Mouse (Mus musculus) mesoderm, embryonic 11.5 days (tissue): ENCODE results near the gene Gm10974.
A peak's percentile ranks its signal among the peaks of the same experiment; 100 is the strongest.

Experiments used
- DNase-seq: peaks from one replicate; pipeline ENCODE4 v3.0.0-alpha.2; 2012; ENCODE audit warnings: low read depth, low spot score

Gene Gm10974

GRCm38 (mm10) chr7:66358461-66358860 is 7.2 kb upstream of the Gm10974 start:
- DNase-seq, result no peak

DNA sequence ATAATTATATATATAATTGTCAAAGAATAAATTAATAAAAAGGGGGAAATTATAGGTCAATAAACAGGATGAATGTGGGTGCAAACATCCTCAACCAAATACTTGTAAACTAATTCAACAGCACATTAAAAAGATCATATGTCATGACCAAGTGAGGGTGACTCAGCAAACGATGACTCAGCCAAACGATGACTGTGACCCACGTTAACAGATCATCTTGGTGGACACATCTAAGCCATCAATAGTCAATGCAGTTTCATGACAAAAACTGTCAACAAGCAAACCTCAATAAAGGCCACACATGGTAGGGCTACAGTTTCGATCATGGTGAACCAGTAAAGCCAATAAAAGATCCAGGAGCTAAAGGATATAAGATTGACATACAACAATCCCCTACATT is 6.7 kb upstream of the Gm10974 start:
- no peak for DNase-seq

GRCm38 (mm10) chr7:66364491-66364890 is 1.2 kb upstream of the Gm10974 start:
- DNase-seq, result no peak

DNA sequence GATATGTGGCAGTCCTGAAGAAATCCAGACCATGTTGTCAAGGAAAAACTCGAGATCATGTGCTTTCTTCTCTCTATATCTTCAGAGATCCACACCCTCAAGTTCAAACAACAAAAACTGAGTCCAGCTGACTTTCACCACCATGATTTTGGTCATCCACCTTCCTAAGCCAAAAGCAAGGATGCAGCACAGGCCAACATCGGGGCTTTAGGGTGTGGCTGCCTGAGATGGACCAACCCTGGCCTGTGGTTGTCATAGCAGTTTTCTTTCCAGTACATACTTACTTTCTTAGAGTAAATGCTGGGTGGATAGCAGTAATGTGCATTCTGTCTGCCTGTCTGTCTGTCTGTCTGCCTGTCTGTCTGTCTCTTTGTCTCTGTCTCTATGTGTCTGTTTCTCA is 294 bp upstream of the Gm10974 start:
- DNase-seq, result no peak

DNA sequence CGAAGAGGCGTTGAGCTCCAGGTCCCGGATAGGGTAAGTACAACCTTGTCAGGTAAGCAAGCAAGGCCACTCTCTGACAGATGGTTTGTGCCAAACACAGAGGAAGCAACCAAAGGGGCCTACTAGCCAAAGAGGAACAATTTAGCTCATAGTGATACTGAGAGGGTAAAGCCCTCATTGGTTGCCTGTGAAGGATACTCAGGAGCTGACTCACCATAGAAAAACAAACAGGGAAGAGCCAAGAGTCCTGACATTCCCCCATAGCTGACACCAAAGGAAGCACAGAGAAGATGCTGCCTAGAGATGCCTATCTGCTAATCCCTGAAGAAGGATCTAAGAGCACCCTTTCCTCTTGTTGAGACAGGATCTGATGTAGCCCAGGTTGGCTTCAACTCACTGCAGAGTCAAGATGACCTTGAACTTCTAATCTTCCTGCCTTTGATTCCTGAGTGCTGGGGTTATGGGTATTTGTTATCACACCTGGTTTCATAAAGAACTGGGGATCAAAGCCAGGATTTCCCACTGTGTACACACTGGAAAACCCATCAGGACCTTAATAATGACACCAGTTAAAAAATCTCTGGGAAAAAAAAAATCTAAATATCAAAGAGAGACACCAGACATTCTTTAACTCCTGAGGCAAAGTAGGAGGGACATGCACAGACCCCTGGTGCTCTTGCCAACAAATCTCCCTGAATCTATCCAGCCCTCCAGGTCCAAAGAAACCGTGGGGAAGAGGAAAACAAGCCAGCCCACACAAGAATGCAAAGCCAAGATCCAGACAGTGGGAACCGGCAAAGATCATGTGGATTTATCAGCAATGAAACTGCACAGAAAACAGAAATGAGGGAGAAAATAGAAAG is 3.6 kb downstream of the Gm10974 start:
- no peak for DNase-seq

GRCm38 (mm10) chr7:66369934-66370445 is 4.3 kb downstream of the Gm10974 start:
- no peak for DNase-seq

- no peak for DNase-seq
Measured at GRCm38 (mm10) chr7:66370970-66371369, 5.3 kb downstream of the Gm10974 start.

- DNase-seq, result no peak
Measured at GRCm38 (mm10) chr7:66373391-66373790, 7.7 kb downstream of the Gm10974 start.

DNA sequence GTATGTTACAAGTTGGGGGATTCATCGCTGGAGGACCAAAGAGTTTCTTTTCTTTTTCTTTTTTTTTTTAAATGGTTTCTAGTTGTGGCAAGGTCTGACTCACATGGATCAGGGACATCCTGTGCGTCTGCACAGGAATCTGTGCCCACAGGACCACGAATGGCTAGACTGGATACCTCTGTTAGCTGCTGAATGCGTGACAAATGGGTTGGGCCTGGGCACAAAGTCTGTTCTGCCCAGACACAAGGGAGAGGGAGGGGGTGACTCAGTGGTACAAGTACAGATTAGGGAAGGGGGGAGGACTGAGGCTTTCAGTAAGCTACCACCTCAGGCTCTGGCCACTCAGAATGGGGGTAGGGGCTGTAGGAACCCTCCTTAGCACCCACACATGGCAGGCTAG is 10.0 kb downstream of the Gm10974 start:
- DNase-seq, result no peak

- no peak for DNase-seq
Measured at GRCm38 (mm10) chr7:66376560-66376959, 10.9 kb downstream of the Gm10974 start.

DNA sequence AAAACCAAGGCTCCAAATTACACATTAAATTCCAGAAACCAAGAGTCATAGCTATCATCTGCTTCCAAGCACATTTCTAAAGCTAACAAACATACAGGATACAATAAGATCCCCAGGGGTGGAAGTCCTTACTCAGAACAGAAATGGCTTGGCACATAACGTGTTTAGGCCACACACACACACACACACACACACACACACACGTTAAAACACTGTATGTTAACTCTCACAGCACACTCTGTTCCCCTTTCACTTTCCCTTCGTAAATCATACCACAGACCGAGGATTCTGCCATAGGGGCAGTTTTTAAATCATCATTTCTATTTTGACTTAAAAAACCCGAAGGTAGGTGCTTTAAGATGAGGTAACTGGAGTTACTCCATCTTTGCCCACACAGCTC is 18.5 kb downstream of the Gm10974 start:
- DNase-seq, result no peak

DNA sequence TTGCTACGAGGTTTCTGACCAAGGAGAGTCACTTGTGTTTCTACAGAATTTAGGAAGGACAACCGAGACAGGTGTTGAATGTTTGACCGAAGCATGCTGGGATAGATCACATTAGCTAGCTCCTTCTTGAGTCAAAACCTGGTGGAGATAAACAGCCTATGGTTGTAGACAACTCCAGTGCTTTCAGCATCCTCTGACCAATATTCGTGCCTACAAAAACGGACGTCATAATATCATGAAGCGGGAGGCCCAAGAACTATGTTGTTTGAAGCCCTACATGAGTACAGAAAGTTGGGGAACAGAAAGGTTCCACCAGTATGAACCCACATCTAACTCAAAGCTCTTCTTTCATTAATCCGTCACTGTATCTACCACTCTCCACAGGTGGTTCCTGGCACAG is 19.2 kb downstream of the Gm10974 start:
- no peak for DNase-seq

- DNase-seq, result no peak
Measured at GRCm38 (mm10) chr7:66385826-66386225, 20.1 kb downstream of the Gm10974 start.

GRCm38 (mm10) chr7:66386411-66386810 is 20.7 kb downstream of the Gm10974 start:
- no peak for DNase-seq

GRCm38 (mm10) chr7:66387419-66387812 is 21.7 kb downstream of the Gm10974 start:
- no peak for DNase-seq

DNA sequence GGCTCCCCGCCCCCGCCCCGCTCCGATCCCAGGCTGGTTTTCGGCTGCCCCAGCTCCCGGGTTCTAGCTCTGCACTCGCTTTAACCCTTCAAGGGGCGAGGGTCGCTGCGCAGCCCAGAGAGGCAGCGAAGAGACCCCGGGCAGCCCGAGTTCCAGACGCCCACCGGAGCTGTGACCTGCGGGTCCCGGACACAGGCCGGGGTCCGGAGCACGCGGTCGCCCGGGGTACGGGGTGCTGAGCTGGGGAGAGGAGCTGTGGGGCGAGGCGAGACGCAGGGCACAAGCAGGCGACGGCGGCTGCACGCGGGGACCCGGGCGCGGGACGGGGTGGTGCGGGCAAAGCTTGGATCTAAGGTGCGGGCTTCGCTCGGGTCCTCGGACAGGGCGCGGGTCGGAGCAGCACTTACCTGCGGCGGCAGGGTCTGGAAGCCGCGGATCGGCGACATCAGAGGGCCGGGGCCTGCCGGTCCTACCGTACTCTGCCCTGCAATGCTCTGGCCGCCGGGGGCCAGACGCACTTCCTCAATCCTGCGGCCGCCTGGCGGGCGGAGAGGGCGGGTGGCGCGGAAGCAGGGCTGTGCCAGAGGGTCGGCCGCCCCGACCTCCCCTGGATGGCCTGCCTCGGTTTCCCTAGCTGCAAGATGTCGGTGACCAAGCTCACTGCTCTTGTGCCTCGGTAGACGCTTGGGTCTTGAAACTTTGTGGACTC is 22.3 kb downstream of the Gm10974 start, which contains the start of gene Lrrk1:
Gene Lrrk1, minus strand, starts transcription at position 538 of the 709 bp plus-strand sequence.
- DNase-seq, result peak; percentile 61

DNA sequence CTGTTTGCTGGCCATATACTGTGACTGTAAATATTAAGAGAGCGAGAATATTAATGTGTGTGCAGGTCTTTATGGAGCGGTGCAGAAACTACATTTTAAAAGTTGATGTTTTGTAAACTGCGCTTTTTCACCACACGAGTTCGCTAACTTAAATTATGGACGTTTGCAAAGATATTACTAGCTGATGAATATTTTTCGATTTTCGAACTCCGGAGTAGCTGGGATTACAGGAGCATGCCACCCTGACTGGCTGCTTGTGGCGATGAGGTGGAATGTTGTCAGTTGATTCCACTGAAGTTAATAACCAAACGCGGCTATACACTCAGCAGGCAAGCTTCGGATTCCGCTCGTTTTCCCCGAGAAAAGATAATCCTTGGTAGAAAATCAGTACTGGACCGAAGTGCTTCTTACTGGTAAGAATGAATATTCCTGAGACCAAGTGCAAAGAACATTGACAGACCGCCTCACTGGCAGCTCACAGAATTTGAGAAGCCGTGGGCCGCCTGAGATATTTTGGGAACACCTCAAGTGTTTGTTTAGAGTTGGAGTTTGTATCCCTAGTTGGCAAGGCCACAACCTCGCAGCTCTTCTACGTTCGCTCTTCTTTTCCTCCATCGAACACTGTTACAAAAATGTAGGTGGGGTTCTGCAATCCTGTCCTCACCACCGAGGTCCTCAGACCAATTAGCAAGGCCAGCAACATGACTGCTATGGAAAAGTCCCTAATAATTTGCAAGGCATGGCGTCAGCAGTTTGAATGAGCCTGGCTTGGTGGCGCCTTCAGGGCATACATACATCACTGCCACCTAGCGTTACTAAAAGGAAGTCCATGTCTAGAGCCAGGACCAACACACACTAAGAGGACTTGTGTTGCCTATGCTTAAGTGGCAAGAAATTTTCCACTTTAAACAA is 23.2 kb downstream of the Gm10974 start:
- peak; percentile 83 for DNase-seq

GRCm38 (mm10) chr7:66397288-66397687 is 31.6 kb downstream of the Gm10974 start:
- no peak for DNase-seq

GRCm38 (mm10) chr7:66401605-66402004 is 35.9 kb downstream of the Gm10974 start:
- DNase-seq, result no peak

DNA sequence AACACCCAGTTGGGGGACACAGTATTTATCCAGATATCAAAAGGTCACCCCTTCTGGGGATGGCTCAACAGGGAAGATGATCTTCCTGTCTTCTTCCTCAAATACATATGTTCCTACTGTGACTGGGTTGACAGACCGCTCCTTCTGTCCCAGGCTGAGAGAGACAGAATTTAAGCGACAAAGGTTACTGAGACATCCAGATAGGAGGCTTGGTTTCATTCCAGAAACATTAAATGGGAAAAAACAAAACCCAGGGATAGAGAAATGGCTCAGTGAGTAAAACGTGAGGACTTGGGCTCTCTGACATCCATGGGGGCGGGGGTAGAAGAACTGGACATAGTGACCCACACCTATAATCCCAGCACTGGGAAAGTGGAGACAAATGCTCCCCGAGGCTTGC is 37.2 kb downstream of the Gm10974 start:
- DNase-seq, result no peak

DNA sequence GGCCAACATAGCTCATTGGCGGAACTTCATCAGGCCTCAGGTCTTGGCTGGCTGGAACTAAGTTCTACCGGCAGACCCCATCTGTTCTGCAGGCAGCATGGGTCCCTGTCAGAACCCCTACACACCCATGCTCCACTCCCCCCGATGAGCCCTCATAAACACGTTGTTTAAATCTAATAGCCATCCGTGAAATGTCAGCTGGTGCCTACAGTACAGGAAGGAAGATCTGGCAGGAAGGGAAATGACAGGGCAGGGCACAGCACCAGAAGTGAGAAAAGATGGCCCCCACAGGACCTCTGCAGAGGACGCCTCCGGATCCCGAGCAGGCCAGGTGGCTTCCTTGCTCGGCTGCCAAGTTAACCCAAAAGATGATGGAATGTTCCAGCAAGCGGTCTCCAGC is 38.4 kb downstream of the Gm10974 start:
- peak; percentile 23 for DNase-seq

DNA sequence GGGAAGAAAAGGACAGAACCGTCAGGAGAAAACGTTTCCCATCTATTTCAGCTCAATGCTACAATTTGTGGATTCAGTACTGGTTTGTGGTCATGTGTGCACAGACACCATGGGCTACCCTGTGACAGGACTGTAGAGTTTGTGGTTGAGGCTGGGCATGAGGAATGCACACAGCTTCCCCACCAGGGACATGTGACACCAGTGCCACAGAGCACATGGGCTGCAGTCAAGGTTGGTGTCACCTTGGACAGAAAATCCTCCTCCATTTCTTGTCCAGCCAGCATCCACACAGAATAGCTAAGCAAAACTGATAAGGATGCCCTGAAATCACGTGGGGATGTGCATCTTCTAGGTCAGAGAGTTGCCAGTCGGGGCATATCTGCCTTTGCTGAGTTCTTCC is 39.1 kb downstream of the Gm10974 start:
- no peak for DNase-seq
